Mouse (Mus musculus): ENCODE measurements at regions not wholly inside any gene's neighbourhood (a gene's known extent, or its start where the extent isn't known, plus 50 kb on each side); places are given as distances from the start of the nearest gene placed in this dataset.

DNA sequence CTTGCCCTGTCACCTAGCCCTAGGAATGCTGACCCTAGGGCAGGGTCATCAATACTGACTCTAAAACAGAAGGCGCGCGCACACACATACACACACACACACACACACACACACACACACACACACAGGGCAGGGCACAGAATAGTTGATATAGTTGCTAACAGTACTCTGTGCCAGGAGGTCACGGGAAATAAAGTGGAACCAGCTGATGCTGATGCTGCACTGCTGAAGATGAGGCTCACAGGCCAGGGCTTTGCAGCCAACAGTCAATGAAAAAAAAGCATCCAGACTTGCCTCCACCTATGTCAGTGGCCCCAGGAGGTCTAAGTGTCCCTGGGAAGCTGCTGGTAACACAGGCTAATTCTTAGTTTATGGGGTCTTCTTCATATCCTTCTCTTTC is 50.7 kb upstream of the Tsc22d1 start:
- DNase-seq (ENCODE audit: low spot score) (no peak), ATAC-seq (ENCODE audit: insufficient read depth, low FRiP score, low TSS enrichment) (no peak)
- H3K9ac ChIP-seq (ENCODE audit: low read length), result no peak overlapping the region
- H3K9me3 ChIP-seq (ENCODE audit: control insufficient read depth, low read length), result no peaks in the 10 kb centered on the region
- H3K4me3 ChIP-seq (ENCODE audit: low read depth, low read length), result no peak overlapping the region
- 90% methylated on average over 4 of the region's 4 CpGs for whole genome bisulfite sequencing
- no peaks in the 10 kb centered on the region for H3K4me1 ChIP-seq (ENCODE audit: control insufficient read depth, insufficient read depth, low read length)
- no peaks in the 10 kb centered on the region for H3K27me3 ChIP-seq (ENCODE audit: control insufficient read depth, insufficient read depth, low read length)
- no peak overlapping the region for H3K27ac ChIP-seq (ENCODE audit: low read depth, low read length)
- no peaks in the 10 kb centered on the region for H3K36me3 ChIP-seq (ENCODE audit: control insufficient read depth, insufficient read depth, low read length)
- H3K4me2 ChIP-seq (ENCODE audit: low read depth), result no peak overlapping the region
